Mouse (Mus musculus): ENCODE data around the gene Bloc1s1.

The Bloc1s1 gene

DNA sequence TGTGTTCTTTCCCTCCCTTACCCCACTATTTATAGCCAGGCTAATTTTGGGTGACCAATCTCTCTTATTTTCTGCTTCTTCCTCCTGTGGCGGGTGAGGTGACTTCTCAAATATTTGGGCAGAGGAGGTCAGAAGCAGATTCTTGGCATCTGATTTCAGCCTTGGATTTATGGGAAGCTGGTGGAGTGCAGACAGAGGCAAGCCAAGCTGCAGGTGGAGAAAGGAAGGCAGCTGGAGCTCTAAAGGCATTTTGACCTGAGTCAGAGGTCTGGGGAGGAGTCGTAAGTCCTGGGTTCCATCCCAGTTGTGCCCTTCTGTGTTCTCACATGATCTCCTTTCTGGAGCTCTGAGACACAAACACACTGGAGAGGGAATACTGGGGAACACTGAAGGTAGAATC lies 7.6 kb upstream of the Bloc1s1 start:
- peak; percentile 58 for DNase-seq (ENCODE audit: low read depth)

DNA sequence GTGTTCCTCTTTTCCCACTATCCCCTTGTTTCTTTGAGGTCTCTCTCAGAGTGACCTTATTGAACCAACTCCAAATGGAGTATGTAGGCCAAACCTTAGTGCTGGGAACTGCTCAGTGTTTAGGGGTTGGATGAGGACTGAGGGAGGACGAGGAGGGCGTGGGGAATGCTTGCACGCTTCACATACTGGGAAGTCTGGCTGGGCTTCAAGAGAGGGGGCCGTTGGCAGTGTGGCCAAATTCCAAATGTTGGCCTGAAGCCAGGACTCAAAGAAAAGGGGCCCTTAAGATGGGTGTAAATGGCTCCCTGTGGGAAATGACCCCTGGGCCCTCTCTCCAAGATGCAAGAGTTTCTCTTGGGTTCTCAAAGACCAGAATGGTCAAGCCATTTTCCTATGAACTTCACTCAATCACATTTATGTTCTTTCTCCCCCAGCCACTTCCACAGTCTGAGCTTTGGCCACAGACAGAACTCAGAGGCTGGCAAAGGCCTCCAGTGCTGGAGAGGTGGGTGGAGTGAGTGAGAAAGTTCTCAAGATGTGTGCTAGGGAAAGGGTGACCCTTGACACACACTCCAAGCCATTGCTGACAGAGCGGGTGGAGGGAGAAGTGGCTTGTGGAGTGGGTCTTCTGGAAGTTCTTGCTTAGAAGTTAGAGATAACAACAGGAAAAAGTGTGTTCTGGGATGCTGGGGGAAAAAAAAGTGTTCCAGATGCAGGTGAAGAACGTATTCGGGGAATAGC lies 6.0 kb upstream of the Bloc1s1 start:
- no peak for DNase-seq (ENCODE audit: low read depth)

DNA sequence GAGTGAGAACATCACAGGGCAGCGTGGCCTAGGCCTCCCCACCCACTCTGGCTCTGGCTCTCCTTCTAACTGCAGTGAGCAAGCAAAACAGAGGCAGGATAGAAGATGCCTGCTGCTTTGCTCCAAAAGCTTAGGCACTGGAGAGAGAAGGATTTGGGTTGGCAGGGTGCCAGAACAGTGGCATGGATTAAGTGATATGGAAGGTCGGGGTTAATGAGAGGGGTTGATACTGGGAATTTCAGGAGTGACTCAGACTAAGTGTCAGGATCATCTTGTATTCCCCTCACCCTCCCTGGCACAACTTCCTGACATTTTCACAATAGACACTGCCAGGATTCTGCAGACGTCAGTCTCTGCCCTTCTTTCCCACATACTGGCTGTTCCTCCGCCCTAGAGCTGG lies 4.5 kb upstream of the Bloc1s1 start:
- peak; percentile 56 for DNase-seq (ENCODE audit: low read depth)

DNA sequence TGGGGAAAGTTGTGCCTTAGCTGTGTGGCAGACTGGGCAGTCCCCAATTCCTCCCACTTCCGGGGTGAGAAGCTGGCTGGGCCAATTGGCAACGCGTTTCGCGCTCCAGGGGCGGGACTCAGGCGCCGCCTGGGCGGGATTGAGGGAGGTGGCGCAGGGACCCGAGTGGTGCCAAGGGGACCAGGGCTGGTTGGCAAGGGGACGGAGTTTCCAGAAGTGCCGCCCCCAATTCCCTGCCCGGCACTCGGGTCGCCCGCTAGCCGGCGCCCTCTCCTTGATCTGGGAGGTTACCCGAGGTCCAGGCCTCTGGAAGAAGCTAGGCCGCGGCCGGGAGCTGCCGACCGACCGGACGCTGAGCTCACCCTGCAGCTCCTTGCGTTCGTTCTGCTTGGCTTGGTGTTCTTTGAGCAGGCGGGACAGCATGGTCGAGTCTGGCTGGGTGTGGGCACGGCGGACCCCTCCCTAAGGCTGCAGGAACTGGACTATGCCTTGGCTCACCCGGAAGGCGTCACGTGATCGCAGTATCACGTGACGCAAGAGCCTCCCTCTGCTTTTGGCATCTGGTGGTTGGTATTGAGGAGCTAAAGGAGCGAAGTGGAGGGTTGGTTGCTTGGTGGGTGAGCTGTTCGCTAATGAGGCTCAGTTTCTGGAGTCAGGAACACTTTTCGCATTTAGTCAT lies 683 bp downstream of the Bloc1s1 start:
- peak; percentile 100 for DNase-seq (ENCODE audit: low read depth)

DNA sequence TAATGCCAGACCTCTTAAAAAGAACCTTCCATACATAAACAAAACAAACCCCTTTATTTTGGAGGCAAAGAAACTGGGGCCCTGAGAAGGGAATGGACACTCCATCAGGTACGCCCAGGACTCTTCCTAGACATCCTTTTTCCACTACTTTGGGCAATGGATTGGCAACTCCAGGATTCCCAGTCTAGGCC lies 1.1 kb downstream of the Bloc1s1 start, which contains the start of gene Rdh5:
TSS of gene Rdh5 (minus strand) at position 67 of the 191 bp plus-strand sequence.
- no peak for DNase-seq (ENCODE audit: low read depth)

DNA sequence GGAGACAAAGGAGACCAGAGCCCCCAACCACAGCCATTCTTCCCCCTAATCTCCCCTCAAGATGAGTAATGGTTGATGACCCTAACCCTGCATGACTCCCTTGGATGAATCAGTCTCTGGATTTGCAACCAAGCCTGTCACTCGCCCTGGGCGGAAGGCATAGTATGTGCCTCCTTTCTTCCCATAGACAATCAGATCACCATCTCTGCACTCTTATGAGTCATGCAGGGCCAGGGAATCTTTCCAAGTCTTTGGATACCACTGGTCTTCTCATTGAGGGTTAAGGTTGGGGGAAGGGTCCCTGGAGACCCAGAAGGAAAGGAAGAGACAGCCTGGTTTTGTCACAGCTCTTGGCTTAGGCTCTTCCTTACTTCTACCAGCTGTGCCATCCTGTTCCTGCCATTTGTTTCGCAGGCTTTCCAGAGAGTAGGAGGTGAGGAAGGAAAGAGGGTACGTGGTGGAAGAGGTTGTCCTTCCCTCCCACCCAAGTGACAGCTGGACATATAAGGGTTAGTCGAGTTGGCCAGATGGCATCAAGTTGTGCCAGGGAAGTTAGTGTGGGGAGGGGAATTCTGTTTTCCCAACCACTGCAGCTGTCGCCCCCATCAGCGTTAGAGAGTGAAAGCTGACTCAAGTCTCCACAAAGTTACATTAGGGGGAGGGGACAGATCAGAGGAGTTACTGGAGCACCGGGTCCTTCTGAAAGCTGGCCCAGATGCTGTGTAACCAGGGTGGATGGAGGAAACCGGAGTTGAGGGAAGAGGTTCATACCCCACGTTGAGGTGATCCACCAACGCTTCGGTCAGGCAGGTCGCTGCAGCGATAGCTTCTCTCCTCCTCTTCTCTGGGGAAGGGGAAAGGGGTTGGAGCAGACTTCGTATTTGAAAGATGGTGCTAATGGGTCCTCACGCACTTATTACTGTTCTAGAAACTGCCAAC lies 1.7 kb downstream of the Bloc1s1 start:
- DNase-seq (ENCODE audit: low read depth) = peak; percentile 87

DNA sequence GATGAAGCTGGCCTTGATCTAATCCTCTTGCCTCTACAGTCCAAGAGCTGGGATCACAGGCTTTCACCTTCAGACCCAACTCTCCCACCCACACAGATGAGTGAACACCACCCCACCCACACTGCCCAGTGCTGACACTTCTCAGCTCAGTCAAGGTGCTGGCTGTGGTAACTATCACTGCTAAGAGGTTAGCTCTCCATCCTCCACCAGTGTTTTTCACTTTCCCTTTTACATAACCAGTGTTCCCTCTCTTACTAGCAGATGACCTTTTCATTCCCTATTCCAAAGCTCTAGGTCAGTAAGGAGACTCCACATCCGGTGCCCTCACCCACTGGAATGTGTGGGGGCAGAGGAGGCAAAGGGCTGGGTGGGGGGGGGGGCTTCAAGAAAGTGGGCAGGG lies 2.6 kb downstream of the Bloc1s1 start:
- DNase-seq (ENCODE audit: low read depth) = peak; percentile 32

DNA sequence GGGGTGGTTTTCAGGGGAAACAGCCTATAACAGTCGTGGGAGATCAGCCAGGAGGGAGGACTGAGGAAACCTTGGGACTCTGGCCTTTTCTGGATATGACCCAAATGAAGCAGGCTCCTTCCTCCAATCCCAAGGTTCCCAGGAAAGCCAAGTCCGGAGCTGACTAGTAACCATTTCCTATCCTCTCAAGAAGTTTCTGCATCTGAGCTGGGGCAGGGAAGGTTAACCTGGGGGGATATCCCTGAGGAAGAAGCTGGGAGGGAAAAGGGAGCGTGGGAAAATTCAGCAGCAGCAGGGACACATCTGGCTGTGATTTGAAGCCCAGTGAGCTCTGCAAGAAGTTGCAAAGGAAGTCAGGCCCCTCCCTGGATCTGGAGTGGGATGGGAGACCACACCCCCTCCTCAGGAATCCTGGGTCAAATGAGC lies 3.1 kb downstream of the Bloc1s1 start:
- DNase-seq (ENCODE audit: low read depth) = peak; percentile 72

DNA sequence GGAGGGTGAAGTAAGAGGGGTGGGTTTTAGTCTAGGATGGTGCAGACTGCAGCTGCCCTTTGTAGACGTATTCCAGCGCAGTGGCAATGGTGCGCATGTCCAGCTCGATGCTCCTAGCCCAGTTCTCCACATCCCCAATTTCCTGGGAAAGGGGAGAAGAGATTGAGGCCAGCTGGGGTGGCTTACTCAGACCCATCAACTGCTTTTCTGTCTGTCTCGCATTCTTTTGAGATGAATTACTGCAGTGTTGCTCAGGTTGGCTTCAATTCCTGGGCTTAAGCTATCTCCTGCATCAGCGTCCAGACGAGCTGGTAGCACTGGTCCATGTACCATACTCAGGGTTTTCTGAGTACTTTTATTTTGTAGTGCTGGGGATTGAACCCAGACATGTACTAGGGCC lies 3.9 kb downstream of the Bloc1s1 start:
- peak; percentile 62 for DNase-seq (ENCODE audit: low read depth)

DNA sequence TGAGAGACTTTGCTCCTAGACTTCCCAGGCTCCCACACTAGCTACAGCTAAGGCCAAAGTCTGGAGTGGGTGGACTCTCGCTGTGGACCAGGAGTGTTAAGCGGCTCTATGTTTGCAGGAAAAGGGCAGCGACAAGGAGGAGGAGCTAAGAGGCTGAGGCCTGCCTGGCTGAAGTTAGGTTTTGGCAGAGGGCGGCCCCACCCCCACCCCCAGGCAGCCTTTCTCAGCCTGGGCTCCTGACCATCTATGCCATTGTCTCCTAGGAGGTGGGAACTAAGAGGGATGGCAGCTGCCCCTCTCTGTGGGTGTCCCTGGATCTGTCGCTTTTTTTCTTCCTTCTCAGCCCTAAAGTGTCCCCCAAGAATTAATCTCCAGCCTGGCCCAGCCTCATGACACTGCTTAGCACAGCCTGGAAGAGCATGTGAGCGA lies 4.6 kb downstream of the Bloc1s1 start:
- DNase-seq (ENCODE audit: low read depth) = peak; percentile 66

DNA sequence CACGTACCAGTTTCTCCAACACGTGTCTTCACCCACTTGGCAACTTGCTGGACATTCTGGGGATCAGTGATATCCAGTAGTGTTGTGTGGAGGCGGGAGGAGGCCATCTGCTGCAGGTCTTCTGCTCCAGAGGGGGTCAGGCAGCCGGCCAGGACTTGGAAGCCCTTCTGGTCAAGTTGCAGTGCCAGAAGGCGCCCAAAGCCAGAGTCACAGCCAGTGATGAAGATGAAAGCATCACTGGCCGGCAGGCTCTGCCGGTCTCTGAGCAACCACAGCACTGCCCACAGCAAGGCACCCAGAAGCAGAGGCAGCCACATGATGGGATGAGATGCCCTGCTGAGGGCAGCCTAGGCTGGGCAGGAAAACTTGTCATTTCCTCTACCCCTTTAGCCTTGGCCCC lies 5.6 kb downstream of the Bloc1s1 start:
- DNase-seq (ENCODE audit: low read depth) = peak; percentile 52

DNA sequence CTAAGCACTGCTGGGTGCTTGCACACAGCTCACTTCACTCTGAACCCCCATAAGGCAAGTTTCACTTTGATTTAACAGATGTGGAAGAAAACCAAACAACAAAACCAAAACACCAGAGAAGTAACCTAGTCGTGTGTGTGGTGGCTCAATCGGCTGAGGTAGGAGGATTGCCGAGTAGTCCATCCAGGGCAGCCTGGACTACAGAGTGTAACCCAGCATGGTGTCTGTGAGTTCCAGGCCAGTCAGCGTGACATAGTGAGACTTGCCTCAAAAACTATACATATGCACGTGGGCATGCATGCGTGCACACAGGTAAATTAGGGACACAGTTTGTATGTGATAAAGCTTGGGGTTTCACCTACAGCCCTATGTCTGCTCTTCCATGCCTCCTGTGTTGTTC lies 6.4 kb downstream of the Bloc1s1 start:
- DNase-seq (ENCODE audit: low read depth) = no peak

DNA sequence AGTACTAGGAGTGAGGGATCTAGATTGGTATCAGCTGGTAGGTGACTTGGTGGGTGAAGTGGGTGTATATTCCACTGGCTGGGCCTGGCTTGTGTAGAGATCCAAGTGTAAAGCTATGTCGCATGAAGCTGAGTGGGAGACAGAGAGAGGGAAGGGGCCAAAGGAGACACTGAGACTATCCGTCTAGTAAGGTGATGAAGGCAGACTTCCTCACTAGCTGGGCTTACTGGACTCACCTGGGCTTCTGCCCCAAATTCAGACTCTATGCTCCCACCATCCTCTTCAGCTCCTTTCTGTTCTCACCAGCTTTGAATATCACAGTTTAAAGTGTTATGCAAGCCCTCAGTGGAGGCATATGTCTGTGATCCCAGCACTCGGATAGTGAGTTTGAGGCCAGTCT lies 7.2 kb downstream of the Bloc1s1 start:
- no peak for DNase-seq (ENCODE audit: low read depth)

DNA sequence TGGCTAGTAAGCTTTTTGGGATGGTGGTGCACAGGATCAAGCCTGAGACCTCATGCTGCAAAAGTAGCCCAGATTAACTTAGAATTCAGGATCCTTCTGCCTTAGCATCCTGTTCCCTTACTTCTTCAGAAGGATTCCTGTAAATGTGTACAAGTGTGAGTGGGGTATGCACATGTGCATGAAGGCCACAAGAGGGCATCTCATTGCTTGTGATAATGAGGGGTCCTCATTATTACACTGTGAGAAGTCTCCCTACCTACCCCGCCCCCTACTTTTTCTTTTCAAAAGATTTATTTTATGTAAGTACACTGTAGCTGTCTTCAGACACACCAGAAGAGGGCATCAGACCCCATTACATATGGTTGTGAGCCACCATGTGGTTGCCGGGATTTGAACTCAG lies 8.3 kb downstream of the Bloc1s1 start:
- DNase-seq (ENCODE audit: low read depth) = no peak

DNA sequence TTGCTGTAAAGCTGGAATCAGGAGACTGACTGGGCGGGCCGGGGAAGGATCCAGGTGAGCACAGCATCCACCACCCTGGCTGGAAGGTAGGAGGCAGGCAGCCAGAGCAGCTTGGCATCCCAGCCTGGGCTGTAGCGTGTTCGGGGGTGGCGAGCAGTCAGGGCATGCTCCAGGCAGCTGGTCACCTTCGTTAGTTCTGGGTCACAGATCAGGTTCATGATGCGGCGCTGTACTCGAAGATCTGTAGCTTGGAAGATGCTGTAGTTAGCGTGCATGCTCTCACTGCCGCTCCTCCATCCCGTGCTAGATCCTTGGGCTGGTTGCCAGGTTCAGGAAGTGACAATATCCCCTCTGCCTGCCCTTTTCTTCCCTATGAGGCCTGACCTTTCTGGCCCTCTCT lies 10.1 kb downstream of the Bloc1s1 start:
- DNase-seq (ENCODE audit: low read depth) = no peak

DNA sequence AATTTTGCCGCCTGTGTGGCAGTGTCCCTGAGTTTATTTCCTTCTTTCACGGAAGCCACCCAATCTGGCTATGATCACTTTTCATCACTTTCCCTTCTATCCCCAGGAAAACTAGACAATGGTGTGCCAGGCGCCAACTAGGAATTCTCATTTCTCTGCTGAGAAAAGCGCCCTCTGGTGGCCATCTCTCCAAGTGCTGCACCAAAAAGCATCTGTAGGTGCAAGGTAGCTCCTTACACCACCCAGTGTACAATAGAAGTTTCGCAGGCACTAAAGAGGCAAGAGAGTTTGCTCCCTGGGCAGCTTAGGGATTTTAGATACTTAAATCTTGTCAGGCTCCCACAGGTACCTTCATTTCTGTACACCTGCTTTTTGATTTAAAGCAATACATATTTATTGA lies 10.6 kb downstream of the Bloc1s1 start:
- peak; percentile 96 for DNase-seq (ENCODE audit: low read depth)

DNA sequence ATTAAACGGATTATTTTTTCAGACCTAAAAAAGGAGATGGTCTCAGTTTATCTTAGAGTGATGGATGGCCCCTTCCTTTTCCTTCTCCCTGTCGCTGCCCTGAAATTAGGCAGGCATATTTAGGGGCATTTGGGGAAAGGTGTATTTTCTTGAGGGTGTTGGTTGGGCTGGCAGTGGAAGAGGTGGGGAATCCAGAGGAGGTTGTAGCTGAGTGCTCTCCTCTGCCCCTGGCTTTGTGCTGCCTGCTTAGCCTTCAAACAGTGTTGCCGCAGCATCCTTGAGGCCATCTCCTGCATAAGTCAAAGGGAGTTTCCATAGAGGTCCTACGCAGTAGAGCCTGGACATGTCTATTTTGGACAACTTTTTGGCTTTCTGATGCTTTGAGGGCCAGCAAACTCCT lies 11.0 kb downstream of the Bloc1s1 start:
- DNase-seq (ENCODE audit: low read depth) = no peak

DNA sequence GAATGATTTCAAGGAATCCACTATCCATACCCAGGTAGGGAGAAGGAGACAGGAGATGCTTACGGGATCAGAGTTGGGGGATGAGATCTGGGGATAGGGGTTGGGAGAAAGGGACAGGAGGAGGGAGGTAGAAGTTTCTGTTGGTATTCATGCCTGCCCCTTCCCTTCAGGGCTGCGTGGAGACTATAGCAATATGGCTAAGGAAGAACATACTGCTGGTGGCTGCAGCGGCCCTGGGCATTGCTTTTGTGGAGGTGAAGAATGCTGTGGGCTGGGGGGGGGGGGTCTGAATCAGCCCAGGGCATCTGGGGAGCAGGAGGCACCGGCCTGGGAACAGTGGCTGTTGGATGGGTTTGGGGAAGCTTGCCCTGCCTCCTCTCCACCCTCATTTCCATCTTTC lies 11.6 kb downstream of the Bloc1s1 start:
- no peak for DNase-seq (ENCODE audit: low read depth)

DNA sequence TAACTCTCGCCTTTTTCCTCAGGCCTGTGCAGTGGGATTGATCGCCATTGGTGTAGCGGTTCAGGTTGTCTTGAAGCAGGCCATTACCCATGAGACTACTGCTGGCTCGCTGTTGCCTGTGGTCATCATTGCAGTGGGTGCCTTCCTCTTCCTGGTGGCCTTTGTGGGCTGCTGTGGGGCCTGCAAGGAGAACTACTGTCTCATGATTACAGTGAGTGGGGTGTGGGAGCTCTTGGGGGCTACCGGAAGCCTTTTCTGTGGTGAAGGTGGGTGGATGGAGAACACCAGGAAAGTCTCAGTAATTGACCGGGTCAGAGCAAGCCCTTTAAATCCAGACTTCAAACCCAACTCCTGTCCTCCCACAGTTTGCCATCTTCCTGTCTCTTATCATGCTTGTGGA lies 12.4 kb downstream of the Bloc1s1 start:
- DNase-seq (ENCODE audit: low read depth) = no peak

DNA sequence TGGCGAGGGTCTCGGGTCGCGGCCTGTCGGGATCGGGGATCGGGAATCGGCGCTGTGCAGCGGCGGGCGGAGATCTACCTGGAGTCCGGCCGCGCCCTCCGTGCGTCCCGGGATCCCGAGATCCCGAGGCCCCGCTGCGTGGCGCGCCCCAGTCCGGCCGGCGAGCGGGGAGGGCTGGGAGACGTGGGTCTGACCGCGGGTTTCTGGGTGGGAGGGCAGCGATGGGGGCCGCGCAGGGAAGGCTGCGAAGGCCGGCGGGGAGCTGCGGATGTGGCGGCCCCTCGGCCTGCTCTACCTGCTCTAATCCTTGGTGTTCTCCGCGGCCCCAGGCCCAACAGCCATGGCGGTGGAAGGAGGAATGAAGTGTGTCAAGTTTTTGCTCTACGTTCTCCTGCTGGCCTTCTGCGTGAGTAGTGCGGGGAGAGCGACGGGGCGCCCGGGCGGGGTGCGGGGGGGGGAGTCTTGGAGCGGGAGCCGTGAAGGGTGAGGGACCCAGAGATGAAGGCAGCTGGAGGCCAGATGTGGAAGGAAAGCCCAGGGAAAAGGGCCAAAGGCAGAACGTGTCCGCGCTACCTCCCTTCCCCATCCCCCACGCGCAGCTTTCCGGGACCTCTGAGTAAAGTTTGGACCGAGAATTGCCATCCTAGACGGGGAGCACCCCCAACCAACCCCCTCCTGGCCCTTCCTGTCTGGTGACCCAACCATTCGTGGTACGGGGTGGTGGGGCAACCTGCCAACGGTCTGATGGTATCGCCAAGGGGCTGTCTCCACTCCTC lies 13.6 kb downstream of the Bloc1s1 start:
- peak; percentile 85 for DNase-seq (ENCODE audit: low read depth)

DNA sequence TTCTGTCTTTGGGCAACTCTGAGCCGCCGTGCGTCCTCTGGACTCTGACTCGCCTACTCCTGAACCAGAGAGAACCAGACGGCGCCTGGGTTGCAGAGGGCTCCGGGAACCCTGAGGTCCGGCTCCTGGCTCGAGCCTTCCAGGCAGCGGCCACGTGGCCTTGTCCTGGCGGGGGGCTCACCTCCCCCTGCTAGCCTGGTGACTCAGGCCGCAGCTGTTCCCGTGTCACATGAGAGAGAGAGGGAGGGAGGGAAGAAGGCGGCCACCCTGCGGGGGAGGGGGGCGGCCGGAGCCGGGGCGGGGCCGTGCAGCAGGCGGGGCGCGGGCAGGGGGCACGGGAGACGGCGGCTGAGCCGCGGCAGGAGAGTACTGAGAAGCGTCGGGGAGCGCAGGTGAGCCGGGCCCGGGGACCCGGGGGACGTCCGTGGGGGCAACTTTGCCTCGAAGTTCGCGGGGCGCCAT lies 14.2 kb downstream of the Bloc1s1 start:
- DNase-seq (ENCODE audit: low read depth) = peak; percentile 98

Measured in NIH3T3 (cell line).